In genomic region chr10:89521790-89522431, GRCm38 (mm10) we compare ENCODE assay signal across 10 mouse cellular contexts. TPM values are rescaled to one million over a fixed set of nuclear protein-coding genes. Genes with fewer than 3 reads are reported as not detected.
DNase-seq lines count a peak whose midpoint lies in the region; ATAC-seq and TF ChIP-seq lines count a peak whose summit lies in the region.
"Had no signal": no experiment of that assay in that cellular context is flagged by ENCODE, and none has a peak within 500 bp of the region (broad histone marks: within the 10 kb centered on the region; RNA-seq: fewer than 3 reads in every experiment).

No protein-coding gene starts in this region.

- H3K9me3 ChIP-seq in liver, embryonic 11.5 days (ENCODE audit: control insufficient read depth, low read length): no peaks in the 10 kb centered on the region
- no peaks in the 10 kb centered on the region for H3K9me3 ChIP-seq in stomach, embryonic 16.5 days (replicated peaks; ENCODE audit: control insufficient read depth, low read length)
- H3K9me3 ChIP-seq in hindbrain, embryonic 14.5 days (ENCODE audit: control insufficient read depth, low read length): no peaks in the 10 kb centered on the region
- H3K9me3 ChIP-seq: limb, embryonic 15.5 days had no signal

- peak overlapping the region; percentile 54 for H3K9ac ChIP-seq in liver, adult 2 months (ENCODE audit: low read depth, low read length)
- no peak overlapping the region for H3K9ac ChIP-seq in liver, embryonic 11.5 days (ENCODE audit: low read depth, low read length)
- no peak overlapping the region for H3K9ac ChIP-seq in stomach, embryonic 16.5 days (ENCODE audit: low read length)
- H3K9ac ChIP-seq in hindbrain, embryonic 14.5 days: no peak overlapping the region
- H3K9ac ChIP-seq: limb, embryonic 15.5 days had no signal

- TF ChIP-seq CTCF in liver, adult 2 months (IDR thresholded peaks at IDR 0.05; ENCODE audit: low read depth, low read length): no peak

- no peak; the same call in 1 of the 2 replicates for ATAC-seq in liver, embryonic 11.5 days (replicated peaks; ENCODE audit: low FRiP score)
- ATAC-seq in stomach, embryonic 16.5 days (ENCODE audit: insufficient read depth, low FRiP score): peak; percentile 68; the same call in 1 of the 2 replicates
- no peak for ATAC-seq in hindbrain, embryonic 14.5 days (ENCODE audit: low FRiP score)
- ATAC-seq in monocyte, adult 5-6 weeks (replicated peaks; ENCODE audit: insufficient number of reproducible peaks, low FRiP score, low TSS enrichment, poor library complexity, severe bottlenecking): no peak

- H3K27ac ChIP-seq in liver, adult 2 months (replicated peaks; ENCODE audit: insufficient read depth, low read depth, low read length): peak overlapping the region; percentile 72
- H3K27ac ChIP-seq in liver, embryonic 11.5 days (ENCODE audit: low read depth, low read length): no peak overlapping the region
- H3K27ac ChIP-seq in stomach, embryonic 16.5 days (ENCODE audit: low read length): no peak overlapping the region
- no peak overlapping the region for H3K27ac ChIP-seq in hindbrain, embryonic 14.5 days
- H3K27ac ChIP-seq: limb, embryonic 15.5 days had no signal

- peaks cover 27% of the 10 kb centered on the region for H3K36me3 ChIP-seq in liver, adult 2 months (ENCODE audit: control insufficient read depth, insufficient read depth, low read length)
- H3K36me3 ChIP-seq in liver, embryonic 11.5 days (ENCODE audit: control insufficient read depth, insufficient read depth, low read length): no peaks in the 10 kb centered on the region
- no peaks in the 10 kb centered on the region for H3K36me3 ChIP-seq in stomach, embryonic 16.5 days (ENCODE audit: control insufficient read depth, insufficient read depth, low read length)
- H3K36me3 ChIP-seq in hindbrain, embryonic 14.5 days (replicated peaks; ENCODE audit: control insufficient read depth, insufficient read depth): no peaks in the 10 kb centered on the region
- H3K36me3 ChIP-seq: limb, embryonic 15.5 days had no signal

- 42% methylated on average over 9 of the region's 9 CpGs for WGBS in liver, adult 2 months
- 54% methylated on average over 9 of the region's 9 CpGs for WGBS in liver, embryonic 11.5 days
- 66% methylated on average over 9 of the region's 9 CpGs for WGBS in stomach, embryonic 16.5 days
- WGBS in hindbrain, embryonic 14.5 days: 90% methylated on average over 9 of the region's 9 CpGs

- H3K4me1 ChIP-seq in liver, adult 2 months (ENCODE audit: control insufficient read depth, insufficient read depth, low read length): peaks cover 39% of the 10 kb centered on the region
- peaks cover 4% of the 10 kb centered on the region; the same call in 1 of the 2 replicates for H3K4me1 ChIP-seq in liver, embryonic 11.5 days (replicated peaks; ENCODE audit: control insufficient read depth, insufficient read depth, low read length)
- H3K4me1 ChIP-seq in stomach, embryonic 16.5 days (ENCODE audit: control insufficient read depth, insufficient read depth, low read length): no peaks in the 10 kb centered on the region
- no peaks in the 10 kb centered on the region for H3K4me1 ChIP-seq in hindbrain, embryonic 14.5 days (replicated peaks; ENCODE audit: control insufficient read depth, insufficient read depth, low read length)
- H3K4me1 ChIP-seq: limb, embryonic 15.5 days had no signal

- no peak overlapping the region for H3K4me2 ChIP-seq in liver, embryonic 11.5 days
- no peak overlapping the region for H3K4me2 ChIP-seq in stomach, embryonic 16.5 days (ENCODE audit: low read depth, low read length)
- no peak overlapping the region for H3K4me2 ChIP-seq in hindbrain, embryonic 14.5 days (replicated peaks)
- H3K4me2 ChIP-seq: limb, embryonic 15.5 days had no signal

- no peak for TF ChIP-seq POLR2A in liver, adult 2 months (IDR thresholded peaks at IDR 0.05; ENCODE audit: extremely low read depth, insufficient read depth, low read length)

- no peak for DNase-seq in liver, adult 2 months (ENCODE audit: extremely low read depth, low read depth, low spot score)
- no peak for DNase-seq in liver, embryonic 11.5 days (ENCODE audit: low spot score)
- DNase-seq in CD8-positive naive resting alpha-beta T cell, adult 2 months (ENCODE audit: low read depth in 2 of 2, low spot score in 2 of 2): peak; percentile 3 to 6
- peak; percentile 10 for DNase-seq in induced T-regulatory cell, adult 2 months (ENCODE audit: low read depth)
- no peak for DNase-seq in hindbrain, embryonic 14.5 days (ENCODE audit: low spot score)
- DNase-seq in adrenal gland, adult 8-10 months: no peak

- H3K27me3 ChIP-seq in liver, adult 2 months (ENCODE audit: control insufficient read depth, insufficient read depth, low read length): no peaks in the 10 kb centered on the region
- H3K27me3 ChIP-seq in liver, embryonic 11.5 days (replicated peaks; ENCODE audit: control insufficient read depth, insufficient read depth, low read length): no peaks in the 10 kb centered on the region
- H3K27me3 ChIP-seq in stomach, embryonic 16.5 days (ENCODE audit: control insufficient read depth, insufficient read depth, low read length): no peaks in the 10 kb centered on the region
- no peaks in the 10 kb centered on the region for H3K27me3 ChIP-seq in hindbrain, embryonic 14.5 days (ENCODE audit: control insufficient read depth, insufficient read depth, low read length)
- H3K27me3 ChIP-seq: limb, embryonic 15.5 days had no signal

- no peak overlapping the region for H3K4me3 ChIP-seq in liver, adult 2 months (ENCODE audit: insufficient read depth, low read depth, low read length)
- H3K4me3 ChIP-seq in liver, embryonic 11.5 days (ENCODE audit: low read depth, low read length): no peak overlapping the region
- no peak overlapping the region for H3K4me3 ChIP-seq in stomach, embryonic 16.5 days (replicated peaks; ENCODE audit: low read length)
- no peak overlapping the region for H3K4me3 ChIP-seq in hindbrain, embryonic 14.5 days (replicated peaks; ENCODE audit: low read length)
- H3K4me3 ChIP-seq: limb, embryonic 15.5 days had no signal

- H3K79me2 ChIP-seq in liver, adult 2 months (ENCODE audit: control insufficient read depth, insufficient read depth, low read length): peaks cover 15% of the 10 kb centered on the region; the same call in 1 of the 2 replicates

RNA-seq across cellular contexts. Expression of gene Nr1h4, which starts 11.5 kb away (rescaled TPM):
- 131 and 168 TPM in 2 replicates for total RNA-seq in liver, adult 2 months (2014; rRNA removed)
- 52.2 and 58.4 TPM in 2 replicates for polyA plus RNA-seq in liver, adult 2 months (2012; rRNA removed)
- polyA plus RNA-seq in liver, embryonic 11.5 days (2014; fragmentation: Nextera tagmentation; extraction: Ambion mirVana): 0.99 and 1.9 TPM in 2 replicates
- 8.2 and 8.6 TPM in 2 replicates for polyA plus RNA-seq in stomach, embryonic 16.5 days (2015; fragmentation: Nextera tagmentation; extraction: Ambion mirVana)
- polyA plus RNA-seq in hindbrain, embryonic 14.5 days (2014; fragmentation: Nextera tagmentation; extraction: Ambion mirVana): 0.12 TPM in 1 of 2 replicates, not detected in the other
- not detected in 3 replicates for total RNA-seq in monocyte, adult 5-6 weeks (2017)
- 10 to 100 TPM; 26.7 to 38.1 (median 32.2) TPM for total RNA-seq in adrenal gland, adult 8-10 months (2022)
- total RNA-seq: ES-E14 had no signal

Comparison
In these comparisons a context has a peak if more than half of its experiments do, and no peak if none do; other contexts are left out.
1. DNase-seq: peak in CD8-positive naive resting alpha-beta T cell, adult 2 months (2 of 2) and induced T-regulatory cell, adult 2 months (single experiment); none in liver, adult 2 months (single experiment), liver, embryonic 11.5 days (single experiment), hindbrain, embryonic 14.5 days (single experiment) and adrenal gland, adult 8-10 months (single experiment).